Mouse (Mus musculus): ENCODE measurements around the gene 1700020L24Rik. TPM values are rescaled to one million over a fixed set of nuclear protein-coding genes. Genes with fewer than 3 reads are reported as not detected.

Gene 1700020L24Rik
- polyA plus RNA-seq, 1 experiment from 2014 or later: 0.89 TPM

DNA sequence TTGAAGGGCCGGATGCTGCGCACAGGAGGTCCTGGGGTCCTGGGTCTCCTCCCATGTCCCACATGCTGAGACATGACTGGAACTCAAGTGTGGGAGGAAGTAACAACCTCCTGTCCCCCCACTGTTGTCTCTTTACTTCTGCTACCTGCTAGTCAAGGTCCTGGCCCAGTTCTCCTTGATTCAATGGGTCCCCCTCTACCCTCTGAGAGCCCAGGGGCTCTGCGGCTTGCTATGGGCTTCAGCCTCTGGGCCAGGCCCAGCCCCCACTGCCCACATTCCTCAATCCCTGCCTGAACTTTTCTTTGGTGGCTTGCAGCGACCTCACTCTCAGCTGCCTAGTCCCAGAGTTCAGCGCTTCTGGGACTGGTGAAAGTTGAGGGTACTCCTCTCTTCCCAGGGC, 8.1 kb upstream of the 1700020L24Rik start, which contains the start of gene Gas2l2:
Gas2l2 (minus strand) TSS at position 101 of the 400 bp plus-strand sequence.
- Histone ChIP-seq H3K4me3 (ENCODE audit: low read depth, low read length) (no peak within 1 kb of the TSS), H3K9me3 (ENCODE audit: control insufficient read depth, low read length) (no peaks in the 10 kb centered on the region), H3K36me3 (ENCODE audit: control insufficient read depth, insufficient read depth, low read length) (no peaks in the 10 kb centered on the region), H3K27ac (ENCODE audit: low read depth, low read length) (no peak within 1 kb of the TSS), H3K27me3 (ENCODE audit: control insufficient read depth, insufficient read depth, low read length) (no peaks in the 10 kb centered on the region; the same call in 1 of the 2 replicates), H3K9ac (ENCODE audit: low read length) (no peak within 1 kb of the TSS), H3K4me1 (ENCODE audit: control insufficient read depth, insufficient read depth, low read length) (0 out of 2 replicates have a peak, but pooled peaks cover 2% of the 10 kb centered on the region), H3K4me2 (no peak within 1 kb of the TSS)
- no peak for ATAC-seq (ENCODE audit: low FRiP score)
- DNase-seq (ENCODE audit: low spot score, missing footprints): no peak
- WGBS: 46% methylated on average over 5 of the region's 5 CpGs

GRCm38 (mm10) chr11:83432533-83432932, 4.9 kb upstream of the 1700020L24Rik start:
- no peak overlapping the region for H3K27ac ChIP-seq (ENCODE audit: low read depth, low read length)
- 0 out of 2 replicates have a peak, but pooled peaks cover 2% of the 10 kb centered on the region for H3K4me1 ChIP-seq (ENCODE audit: control insufficient read depth, insufficient read depth, low read length)
- no peak for DNase-seq (ENCODE audit: low spot score, missing footprints)
- H3K27me3 ChIP-seq (ENCODE audit: control insufficient read depth, insufficient read depth, low read length): no peaks in the 10 kb centered on the region; the same call in 1 of the 2 replicates
- ATAC-seq (ENCODE audit: low FRiP score): no peak
- H3K4me2 ChIP-seq: no peak overlapping the region
- H3K36me3 ChIP-seq (ENCODE audit: control insufficient read depth, insufficient read depth, low read length): no peaks in the 10 kb centered on the region
- WGBS: 77% methylated on average over 2 of the region's 2 CpGs
- no peak overlapping the region for H3K4me3 ChIP-seq (ENCODE audit: low read depth, low read length)
- H3K9ac ChIP-seq (ENCODE audit: low read length): no peak overlapping the region
- no peaks in the 10 kb centered on the region for H3K9me3 ChIP-seq (ENCODE audit: control insufficient read depth, low read length)

- no peak overlapping the region for H3K27ac ChIP-seq (ENCODE audit: low read depth, low read length)
- DNase-seq (ENCODE audit: low spot score, missing footprints) (no peak), ATAC-seq (ENCODE audit: low FRiP score) (no peak)
- no peaks in the 10 kb centered on the region for H3K9me3 ChIP-seq (ENCODE audit: control insufficient read depth, low read length)
- peak overlapping the region; percentile 91 for H3K4me2 ChIP-seq
- no peaks in the 10 kb centered on the region for H3K36me3 ChIP-seq (ENCODE audit: control insufficient read depth, insufficient read depth, low read length)
- H3K9ac ChIP-seq (ENCODE audit: low read length): no peak overlapping the region; the same call in 1 of the 2 replicates
- 0 out of 2 replicates have a peak, but pooled peaks cover 4% of the 10 kb centered on the region for H3K4me1 ChIP-seq (ENCODE audit: control insufficient read depth, insufficient read depth, low read length)
- 37% methylated on average over 11 of the region's 11 CpGs for WGBS
- H3K4me3 ChIP-seq (ENCODE audit: low read depth, low read length): no peak overlapping the region
- H3K27me3 ChIP-seq (ENCODE audit: control insufficient read depth, insufficient read depth, low read length): peaks cover 37% of the 10 kb centered on the region
Measured at GRCm38 (mm10) chr11:83439426-83440060, 2.1 kb downstream of the 1700020L24Rik start.

- Histone ChIP-seq H3K36me3 (ENCODE audit: control insufficient read depth, insufficient read depth, low read length) (no peaks in the 10 kb centered on the region), H3K27me3 (ENCODE audit: control insufficient read depth, insufficient read depth, low read length) (peaks cover 44% of the 10 kb centered on the region), H3K4me2 (peak overlapping the region; percentile 91), H3K27ac (ENCODE audit: low read depth, low read length) (no peak overlapping the region), H3K4me3 (ENCODE audit: low read depth, low read length) (peak overlapping the region; percentile 55), H3K4me1 (ENCODE audit: control insufficient read depth, insufficient read depth, low read length) (0 out of 2 replicates have a peak, but pooled peaks cover 4% of the 10 kb centered on the region), H3K9me3 (ENCODE audit: control insufficient read depth, low read length) (no peaks in the 10 kb centered on the region), H3K9ac (ENCODE audit: low read length) (peak overlapping the region; percentile 52)
- DNase-seq (ENCODE audit: low spot score, missing footprints) (peak; percentile 100), ATAC-seq (ENCODE audit: low FRiP score) (peak; percentile 92)
- under 1% methylated on average over 63 of the region's 75 CpGs for WGBS
Measured at GRCm38 (mm10) chr11:83440081-83441064, 2.9 kb downstream of the 1700020L24Rik start.

- 44% methylated on average over 7 of the region's 7 CpGs for WGBS
- Histone ChIP-seq H3K36me3 (ENCODE audit: control insufficient read depth, insufficient read depth, low read length) (no peaks in the 10 kb centered on the region), H3K27me3 (ENCODE audit: control insufficient read depth, insufficient read depth, low read length) (peaks cover 44% of the 10 kb centered on the region), H3K4me2 (0 out of 2 replicates have a peak overlapping the region, but pooled peaks have one; percentile 91), H3K9ac (ENCODE audit: low read length) (no peak overlapping the region), H3K4me3 (ENCODE audit: low read depth, low read length) (no peak overlapping the region), H3K4me1 (ENCODE audit: control insufficient read depth, insufficient read depth, low read length) (0 out of 2 replicates have a peak, but pooled peaks cover 4% of the 10 kb centered on the region), H3K9me3 (ENCODE audit: control insufficient read depth, low read length) (no peaks in the 10 kb centered on the region), H3K27ac (ENCODE audit: low read depth, low read length) (no peak overlapping the region)
- ATAC-seq (ENCODE audit: low FRiP score) (no peak), DNase-seq (ENCODE audit: low spot score, missing footprints) (no peak)
Measured at GRCm38 (mm10) chr11:83441235-83441634, 3.8 kb downstream of the 1700020L24Rik start.

DNA sequence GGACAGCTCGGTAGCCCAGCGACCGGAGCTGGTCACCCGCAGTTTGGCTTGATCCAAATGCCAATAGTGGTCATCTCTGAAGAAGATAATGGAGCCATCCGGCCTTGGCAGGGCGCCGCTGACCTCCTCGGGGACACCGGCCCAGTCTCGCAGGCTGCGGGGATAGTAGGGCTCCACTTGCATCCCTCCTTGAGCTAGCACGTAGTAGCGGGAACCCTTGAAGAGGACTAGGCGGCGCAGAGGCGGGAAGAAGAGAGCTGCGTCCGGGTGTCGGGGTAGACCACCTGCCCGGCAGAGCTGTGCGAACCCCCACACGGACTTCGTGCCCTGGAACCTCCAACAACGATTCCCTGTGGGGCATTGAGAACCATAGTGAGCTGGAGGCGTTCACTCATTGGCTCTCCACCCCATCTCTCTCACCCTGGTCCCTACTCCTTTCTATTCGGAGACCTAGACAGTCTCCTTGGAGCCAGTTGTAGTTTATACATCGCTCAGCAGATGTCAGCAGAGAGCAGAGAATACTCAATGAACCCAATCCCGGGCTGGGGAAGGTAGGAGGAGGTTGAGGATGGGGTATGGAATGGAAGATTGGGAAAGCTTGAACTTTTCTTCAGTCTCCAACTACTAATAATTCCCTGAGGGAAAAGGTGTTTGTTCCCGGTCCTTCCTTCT, 5.3 kb downstream of the 1700020L24Rik start:
- WGBS: 12% methylated on average over 29 of the region's 29 CpGs
- ATAC-seq (ENCODE audit: low FRiP score) (peak; percentile 5; the same call in 1 of the 2 replicates), DNase-seq (ENCODE audit: low spot score, missing footprints) (peak; percentile 98)
- Histone ChIP-seq H3K4me3 (ENCODE audit: low read depth, low read length) (peak overlapping the region; percentile 9; the same call in 1 of the 2 replicates), H3K9me3 (ENCODE audit: control insufficient read depth, low read length) (no peaks in the 10 kb centered on the region), H3K4me2 (peak overlapping the region; percentile 36), H3K27ac (ENCODE audit: low read depth, low read length) (no peak overlapping the region), H3K36me3 (ENCODE audit: control insufficient read depth, insufficient read depth, low read length) (no peaks in the 10 kb centered on the region), H3K4me1 (ENCODE audit: control insufficient read depth, insufficient read depth, low read length) (peaks cover 6% of the 10 kb centered on the region; the same call in 1 of the 2 replicates), H3K9ac (ENCODE audit: low read length) (no peak overlapping the region), H3K27me3 (ENCODE audit: control insufficient read depth, insufficient read depth, low read length) (peaks cover 47% of the 10 kb centered on the region)

GRCm38 (mm10) chr11:83443824-83444223, 6.3 kb downstream of the 1700020L24Rik start:
- 9% methylated on average over 7 of the region's 7 CpGs for WGBS
- H3K9me3 ChIP-seq (ENCODE audit: control insufficient read depth, low read length): no peaks in the 10 kb centered on the region
- no peaks in the 10 kb centered on the region for H3K36me3 ChIP-seq (ENCODE audit: control insufficient read depth, insufficient read depth, low read length)
- H3K9ac ChIP-seq (ENCODE audit: low read length): no peak overlapping the region
- peaks cover 45% of the 10 kb centered on the region for H3K27me3 ChIP-seq (ENCODE audit: control insufficient read depth, insufficient read depth, low read length)
- H3K4me1 ChIP-seq (ENCODE audit: control insufficient read depth, insufficient read depth, low read length): peaks cover 10% of the 10 kb centered on the region
- ATAC-seq (ENCODE audit: low FRiP score) (no peak), DNase-seq (ENCODE audit: low spot score, missing footprints) (no peak)
- H3K4me3 ChIP-seq (ENCODE audit: low read depth, low read length): no peak overlapping the region
- H3K27ac ChIP-seq (ENCODE audit: low read depth, low read length): no peak overlapping the region
- no peak overlapping the region for H3K4me2 ChIP-seq

DNA sequence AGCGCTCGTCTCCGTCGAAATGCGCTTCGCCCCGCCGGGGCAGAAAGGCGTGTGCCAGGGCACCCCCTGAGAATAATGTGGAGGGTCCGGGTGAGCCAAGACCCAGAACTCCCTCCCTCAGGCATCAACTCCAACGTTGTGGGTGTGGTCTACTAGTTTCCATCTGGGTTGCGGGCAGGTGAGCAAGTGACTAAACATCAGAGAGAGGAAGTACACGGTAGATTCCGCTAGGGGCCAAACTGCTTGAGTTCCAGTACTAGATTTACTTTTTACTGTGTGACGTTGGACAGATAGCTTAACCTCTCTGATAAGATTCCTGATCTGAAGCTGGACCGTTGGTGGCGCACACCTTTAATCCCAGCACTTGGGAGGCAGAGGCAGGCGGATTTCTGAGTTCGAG, 7.5 kb downstream of the 1700020L24Rik start:
- WGBS: 29% methylated on average over 19 of the region's 19 CpGs
- DNase-seq (ENCODE audit: low spot score, missing footprints): no peak
- Histone ChIP-seq H3K9me3 (ENCODE audit: control insufficient read depth, low read length) (no peaks in the 10 kb centered on the region), H3K27me3 (ENCODE audit: control insufficient read depth, insufficient read depth, low read length) (peaks cover 45% of the 10 kb centered on the region), H3K4me1 (ENCODE audit: control insufficient read depth, insufficient read depth, low read length) (peaks cover 10% of the 10 kb centered on the region), H3K36me3 (ENCODE audit: control insufficient read depth, insufficient read depth, low read length) (no peaks in the 10 kb centered on the region), H3K4me2 (peak overlapping the region; percentile 1; the same call in 1 of the 2 replicates), H3K4me3 (ENCODE audit: low read depth, low read length) (no peak overlapping the region), H3K9ac (ENCODE audit: low read length) (no peak overlapping the region), H3K27ac (ENCODE audit: low read depth, low read length) (no peak overlapping the region)
- ATAC-seq (ENCODE audit: low FRiP score): no peak
